26 mouse cellular contexts compared by ENCODE assay signal in the genomic region with DNA sequence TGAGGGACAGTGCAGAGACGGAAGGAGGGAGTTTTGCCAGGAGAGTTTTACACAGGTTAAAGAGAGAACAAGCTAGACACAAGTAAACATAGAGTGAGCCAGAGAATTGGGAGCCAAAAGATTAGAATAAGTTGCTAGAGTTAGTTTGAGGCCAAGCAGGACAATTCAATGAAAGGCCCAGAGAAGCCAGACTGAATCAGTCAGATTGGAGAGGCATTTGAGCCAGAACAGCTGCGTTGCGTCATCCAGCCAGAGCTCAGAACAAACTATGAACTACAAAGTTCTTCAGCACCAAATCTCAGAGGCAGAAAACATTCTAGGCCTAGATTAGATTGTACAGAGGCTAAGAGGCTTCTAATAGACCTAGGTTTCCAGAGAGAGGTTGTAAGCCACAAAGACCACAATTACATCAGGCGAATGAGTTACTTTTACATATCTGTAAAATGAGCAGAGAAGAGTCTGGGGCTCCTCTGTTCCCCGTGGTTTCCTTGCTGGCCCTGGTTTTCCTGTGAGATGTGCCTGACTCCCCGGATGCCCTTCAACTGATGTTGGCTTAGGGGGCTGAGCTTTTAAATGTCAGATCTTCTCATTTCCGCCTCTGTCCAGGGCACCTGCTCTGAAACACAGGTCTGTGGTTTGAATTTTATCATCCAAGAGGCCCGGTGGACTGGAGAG. TPM values are rescaled to one million over a fixed set of nuclear protein-coding genes. Genes with fewer than 3 reads are reported as not detected.
DNase-seq lines count a peak whose midpoint lies in the region; ATAC-seq lines count a peak whose summit lies in the region.
"Had no signal": no experiment of that assay in that cellular context is flagged by ENCODE, and none has a peak within 500 bp of the region (broad histone marks: within the 10 kb centered on the region; RNA-seq: fewer than 3 reads in every experiment).

No protein-coding gene starts in this region.

- H3K4me3 ChIP-seq in forebrain, embryonic 16.5 days (replicated peaks; ENCODE audit: low read length): no peak overlapping the region
- H3K4me3 ChIP-seq: embryonic facial prominence, embryonic 13.5 days; forebrain, embryonic 15.5 days; heart, embryonic 12.5 days; kidney, embryonic 15.5 days; layer of hippocampus, adult 2 months; megakaryocyte, embryonic 14.5 days had no signal

- H3K4me1 ChIP-seq in forebrain, embryonic 16.5 days (replicated peaks; ENCODE audit: control insufficient read depth, insufficient read depth, low read length): no peaks in the 10 kb centered on the region
- H3K4me1 ChIP-seq: forebrain, embryonic 15.5 days had no signal

- H3K9me3 ChIP-seq in forebrain, embryonic 16.5 days (ENCODE audit: control insufficient read depth, low read length): no peaks in the 10 kb centered on the region
- H3K9me3 ChIP-seq: embryonic facial prominence, embryonic 13.5 days; forebrain, embryonic 15.5 days; heart, embryonic 12.5 days; kidney, embryonic 15.5 days; megakaryocyte, embryonic 14.5 days had no signal

- H3K27ac ChIP-seq in forebrain, embryonic 16.5 days (ENCODE audit: low read length): no peak overlapping the region
- H3K27ac ChIP-seq: embryonic facial prominence, embryonic 13.5 days; forebrain, embryonic 15.5 days; hindbrain, embryonic 14.5 days; kidney, embryonic 15.5 days; layer of hippocampus, adult 2 months had no signal

- no peaks in the 10 kb centered on the region for H3K36me3 ChIP-seq in forebrain, embryonic 16.5 days (ENCODE audit: control insufficient read depth, insufficient read depth)
- H3K36me3 ChIP-seq: embryonic facial prominence, embryonic 13.5 days; forebrain, embryonic 15.5 days; heart, embryonic 12.5 days; kidney, embryonic 15.5 days had no signal

- 89% methylated on average over 8 of the region's 8 CpGs for WGBS in forebrain, embryonic 16.5 days

- H3K27me3 ChIP-seq in forebrain, embryonic 16.5 days (replicated peaks; ENCODE audit: control insufficient read depth, insufficient read depth, low read length): no peaks in the 10 kb centered on the region
- H3K27me3 ChIP-seq: embryonic facial prominence, embryonic 13.5 days; forebrain, embryonic 15.5 days; heart, embryonic 12.5 days; kidney, embryonic 15.5 days had no signal

- H3K4me2 ChIP-seq in forebrain, embryonic 16.5 days (ENCODE audit: low read length): no peak overlapping the region
- H3K4me2 ChIP-seq: embryonic facial prominence, embryonic 13.5 days; forebrain, embryonic 15.5 days; heart, embryonic 12.5 days; hindbrain, embryonic 14.5 days; kidney, embryonic 15.5 days had no signal

- DNase-seq in heart, adult 18-20 months: peak; percentile 24 to 46
- no peak for DNase-seq in heart, adult 9 months (ENCODE audit: low spot score in 2 of 2)
- peak; percentile 79 for DNase-seq in 416B (ENCODE audit: low read depth)
- peak; percentile 23 to 33 for DNase-seq in CD8-positive naive resting alpha-beta T cell, adult 2 months (ENCODE audit: low read depth in 2 of 2, low spot score in 2 of 2)
- DNase-seq in spleen, postnatal 10 days (ENCODE audit: low spot score in 2 of 2): no peak
- DNase-seq in layer of hippocampus, adult 9-10 months (ENCODE audit: low spot score): no peak
- DNase-seq: cerebellum, adult 9-11 months; gastrocnemius, postnatal 25 days; heart, postnatal 36 days; lung, postnatal 10 days; midbrain, embryonic 14.5 days had no signal

- H3K9ac ChIP-seq in forebrain, embryonic 16.5 days (replicated peaks; ENCODE audit: low read depth, low read length): no peak overlapping the region
- H3K9ac ChIP-seq: embryonic facial prominence, embryonic 13.5 days; forebrain, embryonic 15.5 days; heart, embryonic 12.5 days; hindbrain, embryonic 14.5 days; kidney, embryonic 15.5 days had no signal

- peak; percentile 72 for ATAC-seq in inflammation-experienced regulatory T-cells, adult 6 months
- ATAC-seq in forebrain, embryonic 16.5 days: no peak
- ATAC-seq: forebrain, embryonic 15.5 days; intestine, embryonic 16.5 days had no signal

RNA-seq across cellular contexts. Expression of gene Gmnn, which starts 17.1 kb away (rescaled TPM):
- 10 to 100 TPM; 61.0 to 65.8 TPM for total RNA-seq in heart, adult 18-20 months (2021)
- 100 to 1,000 TPM in 1 of 3 experiments, 10 to 100 TPM in 2; 25.5 to 101 (median 26.7) TPM for polyA plus RNA-seq in inflammation-experienced regulatory T-cells, adult 6 months (2017; shearing (Covaris generic))
- polyA plus RNA-seq in forebrain, embryonic 16.5 days (2015; fragmentation: Nextera tagmentation; extraction: Ambion mirVana): 34.3 and 35.1 TPM in 2 replicates

RNA-seq across cellular contexts. Expression of gene BC005537, which starts 22.6 kb away (rescaled TPM):
- total RNA-seq in heart, adult 18-20 months (2021): 100 to 1,000 TPM; 132 to 137 TPM
- 10 to 100 TPM; 40.8 to 54.9 (median 47.8) TPM for polyA plus RNA-seq in inflammation-experienced regulatory T-cells, adult 6 months (2017; shearing (Covaris generic))
- 26.8 and 30.9 TPM in 2 replicates for polyA plus RNA-seq in forebrain, embryonic 16.5 days (2015; fragmentation: Nextera tagmentation; extraction: Ambion mirVana)

RNA-seq across cellular contexts. Expression of gene Armh2, which starts 37.8 kb away (rescaled TPM):
- total RNA-seq in heart, adult 18-20 months (2021): not detected
- under 1 TPM in 1 of 3 experiments, not detected in 2; 0.70 TPM for polyA plus RNA-seq in inflammation-experienced regulatory T-cells, adult 6 months (2017; shearing (Covaris generic))
- polyA plus RNA-seq in forebrain, embryonic 16.5 days (2015; fragmentation: Nextera tagmentation; extraction: Ambion mirVana): 0.25 TPM in 1 of 2 replicates, not detected in the other
- total RNA-seq: ES-E14; gastrocnemius, postnatal 25 days; heart, postnatal 36 days; layer of hippocampus, adult 2 months; left cerebral cortex, postnatal 25 days had no signal
- polyA plus RNA-seq: embryonic facial prominence, embryonic 13.5 days; forebrain, embryonic 15.5 days; heart, embryonic 12.5 days; hindbrain, embryonic 14.5 days; intestine, embryonic 16.5 days; kidney, embryonic 15.5 days; limb, embryonic 14.5 days; liver, embryonic 16.5 days; midbrain, embryonic 14.5 days; small intestine, adult 2 months had no signal

RNA-seq across cellular contexts. Expression of gene Acot13, which starts 52.5 kb away (rescaled TPM):
- 100 to 1,000 TPM; 395 to 427 TPM for total RNA-seq in heart, adult 18-20 months (2021)
- 10 to 100 TPM; 55.2 to 89.6 (median 75.2) TPM for polyA plus RNA-seq in inflammation-experienced regulatory T-cells, adult 6 months (2017; shearing (Covaris generic))
- 53.3 and 55.8 TPM in 2 replicates for polyA plus RNA-seq in forebrain, embryonic 16.5 days (2015; fragmentation: Nextera tagmentation; extraction: Ambion mirVana)

RNA-seq across cellular contexts. Expression of gene Tdp2, which starts 52.6 kb away (rescaled TPM):
- total RNA-seq in heart, adult 18-20 months (2021): 10 to 100 TPM; 13.1 TPM
- polyA plus RNA-seq in inflammation-experienced regulatory T-cells, adult 6 months (2017; shearing (Covaris generic)): 10 to 100 TPM; 18.5 to 22.5 (median 21.3) TPM
- 39.2 and 45.5 TPM in 2 replicates for polyA plus RNA-seq in forebrain, embryonic 16.5 days (2015; fragmentation: Nextera tagmentation; extraction: Ambion mirVana)

Comparison
In these comparisons a context has a peak if more than half of its experiments do, and no peak if none do; other contexts are left out.
1. DNase-seq: peak in heart, adult 18-20 months (2 of 2), 416B (single experiment) and CD8-positive naive resting alpha-beta T cell, adult 2 months (2 of 2); none in heart, adult 9 months (0 of 2), spleen, postnatal 10 days (0 of 2) and layer of hippocampus, adult 9-10 months (single experiment).